Mouse (Mus musculus): ENCODE data around the gene Aoc3. TPM values are rescaled to one million over a fixed set of nuclear protein-coding genes. Genes with fewer than 3 reads are reported as not detected.

Aoc3 gene
- polyA plus RNA-seq (2015; fragmentation: Nextera tagmentation; extraction: Ambion mirVana) = 4.1 and 8.1 TPM in 2 replicates

GRCm38 (mm10) chr11:101330371-101330924, at the start of gene Aoc3:
Gene Aoc3 (plus strand): TSS chr11:101330605.

DNA sequence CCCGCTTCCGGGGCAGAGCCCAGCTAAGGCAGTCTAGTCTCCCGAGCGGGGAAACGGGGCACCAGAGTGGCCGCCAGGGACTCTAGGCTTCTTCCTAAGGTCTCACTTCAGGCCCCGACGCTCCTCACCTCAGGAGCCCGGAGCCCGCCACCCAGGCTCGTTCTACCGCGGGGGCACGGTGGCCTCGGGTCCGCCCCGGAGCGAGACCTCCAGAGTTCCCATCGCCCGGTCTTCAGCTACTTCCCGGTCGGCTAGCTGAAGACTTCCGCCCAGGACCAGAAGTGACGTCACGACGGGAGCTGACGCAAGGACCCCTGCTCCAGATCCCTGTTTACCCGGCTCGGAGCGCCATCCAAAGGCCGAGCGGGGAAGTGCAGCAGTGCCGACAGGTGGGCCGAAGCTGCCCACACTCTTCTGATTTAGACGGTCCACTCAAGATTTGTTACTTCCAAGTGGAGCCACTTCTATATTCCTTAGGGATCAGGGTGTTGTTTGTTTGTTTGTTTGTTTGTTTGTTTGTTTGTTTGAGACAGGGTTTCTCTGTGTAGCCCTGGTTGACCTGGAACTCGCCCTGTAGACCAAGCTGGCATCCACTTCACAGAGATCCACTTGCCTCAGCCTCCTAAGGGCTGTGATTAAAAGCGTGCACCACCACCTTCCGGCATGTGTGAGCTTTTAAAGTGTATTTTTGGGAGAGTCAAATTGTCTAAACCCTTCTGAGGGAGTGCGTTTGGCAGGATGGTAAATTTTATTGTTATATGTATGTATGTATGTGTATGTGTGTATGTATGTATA, 28.2 kb upstream of the Aoc3 start, which contains the start of gene Becn1:
Gene Becn1 (minus strand): TSS at position 283 of the 795 bp plus-strand sequence.

DNA sequence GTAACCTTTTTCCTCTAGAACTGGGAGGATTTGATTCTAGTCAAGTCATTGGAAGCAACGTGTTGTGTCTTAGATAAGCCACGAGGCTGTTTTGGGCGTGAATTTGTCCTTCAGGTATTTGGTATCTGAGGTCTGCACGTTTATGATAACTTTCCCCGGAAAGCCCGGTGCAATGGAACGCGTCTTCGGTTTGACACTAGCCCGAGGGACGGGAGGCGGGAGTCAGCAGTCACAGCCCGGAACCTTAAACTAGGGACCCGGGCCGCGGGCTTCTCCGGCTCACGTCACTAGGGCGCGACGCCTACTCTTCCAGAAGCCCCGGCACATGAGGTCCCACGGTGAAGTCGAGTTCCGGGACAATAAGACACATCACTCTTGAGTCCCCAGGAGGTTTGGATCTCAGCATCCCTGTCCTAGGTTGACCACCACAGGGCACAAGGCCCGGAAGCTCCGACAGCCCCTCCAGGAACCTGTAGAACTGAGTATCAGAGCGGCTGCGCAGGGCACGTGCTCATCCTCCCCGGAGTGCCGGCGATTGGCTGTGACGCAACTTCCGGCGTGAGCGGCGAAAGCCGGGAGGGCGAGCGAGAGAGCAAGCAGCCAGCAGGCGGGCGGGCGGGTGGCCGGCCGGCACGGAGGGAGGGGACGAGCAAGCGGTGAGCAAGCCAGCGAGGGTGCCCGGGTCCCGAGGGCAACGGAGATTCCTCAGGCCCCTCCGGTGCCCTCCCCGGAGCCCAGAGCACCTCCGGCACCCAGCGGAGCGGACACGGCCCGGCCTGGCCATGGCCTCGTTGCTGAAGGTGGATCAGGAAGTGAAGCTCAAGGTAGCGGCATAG, 14.5 kb upstream of the Aoc3 start, which contains the start of gene Psme3:
Gene Psme3 (plus strand): TSS at position 549 of the 836 bp plus-strand sequence.

DNA sequence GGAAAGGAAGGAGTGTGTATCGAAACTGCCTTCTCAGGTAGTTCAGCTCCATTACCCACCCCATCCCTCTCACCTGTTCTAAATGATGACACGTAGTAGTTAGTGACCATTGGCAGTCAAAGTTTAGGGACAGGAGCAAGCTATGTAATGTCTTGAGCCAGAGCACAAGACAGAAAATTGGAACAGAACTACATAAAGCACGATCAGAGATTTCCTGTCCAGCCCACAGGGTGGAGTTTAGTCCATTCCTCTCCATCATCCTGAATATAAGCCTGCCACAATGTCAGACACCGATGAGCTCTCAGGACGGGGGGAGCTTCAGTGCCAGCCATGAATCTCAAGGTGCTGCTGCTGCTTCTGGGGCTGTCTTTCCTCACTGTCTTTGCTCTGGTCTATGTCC, 5.6 kb upstream of the Aoc3 start, which contains the start of gene Aoc2:
Gene Aoc2 (plus strand): TSS at position 301 of the 400 bp plus-strand sequence.

GRCm38 (mm10) chr11:101367326-101367935, 37.0 kb downstream of the Aoc3 start, which contains the start of gene G6pc:
Gene G6pc (plus strand): TSS chr11:101367561.

Small RNA genes lying within 50 kb of the gene (microRNA-seq; reads per million reads assigned to microRNA genes)
- gene Gm25593 = 0 reads per million in 2 experiments

Other genes starting within 250 kb of the Aoc3 start
- gene Coasy, start 248.0 kb upstream of the Aoc3 start, polyA plus RNA-seq (2015; fragmentation: Nextera tagmentation; extraction: Ambion mirVana) = 15.5 and 25.7 TPM in 2 replicates
- 21.8 and 26.3 TPM in 2 replicates for gene Mlx, start 243.3 kb upstream of the Aoc3 start, polyA plus RNA-seq (2015; fragmentation: Nextera tagmentation; extraction: Ambion mirVana)
- gene Psmc3ip, start 235.2 kb upstream of the Aoc3 start, polyA plus RNA-seq (2015; fragmentation: Nextera tagmentation; extraction: Ambion mirVana) = 5.7 and 7.6 TPM in 2 replicates
- 14.9 TPM in 2 replicates for gene Retreg3, start 210.7 kb upstream of the Aoc3 start, polyA plus RNA-seq (2015; fragmentation: Nextera tagmentation; extraction: Ambion mirVana)
- gene Tubg1, start 210.7 kb upstream of the Aoc3 start, polyA plus RNA-seq (2015; fragmentation: Nextera tagmentation; extraction: Ambion mirVana) = 26.9 and 31.9 TPM in 2 replicates
- gene Tubg2, start 174.7 kb upstream of the Aoc3 start, polyA plus RNA-seq (2015; fragmentation: Nextera tagmentation; extraction: Ambion mirVana) = 2.2 and 2.7 TPM in 2 replicates
- 0.50 and 0.59 TPM in 2 replicates for gene Cntnap1, start 160.1 kb upstream of the Aoc3 start, polyA plus RNA-seq (2015; fragmentation: Nextera tagmentation; extraction: Ambion mirVana)
- 16.0 and 20.6 TPM in 2 replicates for gene Plekhh3, start 159.3 kb upstream of the Aoc3 start, polyA plus RNA-seq (2015; fragmentation: Nextera tagmentation; extraction: Ambion mirVana)
- gene Ccr10, start 155.2 kb upstream of the Aoc3 start, polyA plus RNA-seq (2015; fragmentation: Nextera tagmentation; extraction: Ambion mirVana) = 0.32 and 0.35 TPM in 2 replicates
- 10.7 and 14.2 TPM in 2 replicates for gene Ezh1, start 104.1 kb upstream of the Aoc3 start, polyA plus RNA-seq (2015; fragmentation: Nextera tagmentation; extraction: Ambion mirVana)
- 98.1 and 102 TPM in 2 replicates for gene Ramp2, start 84.6 kb upstream of the Aoc3 start, polyA plus RNA-seq (2015; fragmentation: Nextera tagmentation; extraction: Ambion mirVana)
- 54.8 and 66.6 TPM in 2 replicates for gene Vps25, start 76.9 kb upstream of the Aoc3 start, polyA plus RNA-seq (2015; fragmentation: Nextera tagmentation; extraction: Ambion mirVana)
- 1.5 and 1.7 TPM in 2 replicates for gene Wnk4, start 70.0 kb upstream of the Aoc3 start, polyA plus RNA-seq (2015; fragmentation: Nextera tagmentation; extraction: Ambion mirVana)
- 0.24 and 0.41 TPM in 2 replicates for gene Cntd1, start 51.6 kb upstream of the Aoc3 start, polyA plus RNA-seq (2015; fragmentation: Nextera tagmentation; extraction: Ambion mirVana)
- gene Coa3, start 51.5 kb upstream of the Aoc3 start, polyA plus RNA-seq (2015; fragmentation: Nextera tagmentation; extraction: Ambion mirVana) = 145 and 147 TPM in 2 replicates
- gene Becn1, start 28.3 kb upstream of the Aoc3 start, polyA plus RNA-seq (2015; fragmentation: Nextera tagmentation; extraction: Ambion mirVana) = 69.9 and 72.6 TPM in 2 replicates
- gene Psme3, start 14.4 kb upstream of the Aoc3 start, polyA plus RNA-seq (2015; fragmentation: Nextera tagmentation; extraction: Ambion mirVana) = 44.9 and 53.1 TPM in 2 replicates
- gene Aoc2, start 5.5 kb upstream of the Aoc3 start, polyA plus RNA-seq (2015; fragmentation: Nextera tagmentation; extraction: Ambion mirVana) = 0.06 and 0.23 TPM in 2 replicates
- 0.09 TPM in 1 of 2 replicates, not detected in the other for gene G6pc, start 37.0 kb downstream of the Aoc3 start, polyA plus RNA-seq (2015; fragmentation: Nextera tagmentation; extraction: Ambion mirVana)
- 25.4 and 25.7 TPM in 2 replicates for gene Aarsd1, start 87.0 kb downstream of the Aoc3 start, polyA plus RNA-seq (2015; fragmentation: Nextera tagmentation; extraction: Ambion mirVana)
- 3.9 and 7.0 TPM in 2 replicates for gene Gm27029, start 94.2 kb downstream of the Aoc3 start, polyA plus RNA-seq (2015; fragmentation: Nextera tagmentation; extraction: Ambion mirVana)
- gene Rundc1, start 94.5 kb downstream of the Aoc3 start, polyA plus RNA-seq (2015; fragmentation: Nextera tagmentation; extraction: Ambion mirVana) = 8.9 and 9.2 TPM in 2 replicates
- gene Ptges3l, start 94.7 kb downstream of the Aoc3 start, polyA plus RNA-seq (2015; fragmentation: Nextera tagmentation; extraction: Ambion mirVana) = 143 and 148 TPM in 2 replicates
- 221 and 229 TPM in 2 replicates for gene Rpl27, start 111.7 kb downstream of the Aoc3 start, polyA plus RNA-seq (2015; fragmentation: Nextera tagmentation; extraction: Ambion mirVana)
- gene Ifi35, start 117.8 kb downstream of the Aoc3 start, polyA plus RNA-seq (2015; fragmentation: Nextera tagmentation; extraction: Ambion mirVana) = 14.9 and 17.1 TPM in 2 replicates
- gene Rnd2, start 134.4 kb downstream of the Aoc3 start, polyA plus RNA-seq (2015; fragmentation: Nextera tagmentation; extraction: Ambion mirVana) = 3.0 and 3.9 TPM in 2 replicates
- gene Vat1, start 135.6 kb downstream of the Aoc3 start, polyA plus RNA-seq (2015; fragmentation: Nextera tagmentation; extraction: Ambion mirVana) = 22.7 and 30.2 TPM in 2 replicates
- 1.0 and 1.8 TPM in 2 replicates for gene Brca1, start 221.3 kb downstream of the Aoc3 start, polyA plus RNA-seq (2015; fragmentation: Nextera tagmentation; extraction: Ambion mirVana)
- 49.1 and 51.6 TPM in 2 replicates for gene Nbr1, start 221.5 kb downstream of the Aoc3 start, polyA plus RNA-seq (2015; fragmentation: Nextera tagmentation; extraction: Ambion mirVana)